Mouse (Mus musculus) kidney, postnatal 25 days (tissue): ENCODE measurements around the gene Asb8.

Experiments used
- DNase-seq, 2 experiments: peaks; one replicate each; pipeline ENCODE4 v3.0.0; 2021; ENCODE audit warnings: mixed read lengths in 2 of 2

Asb8 gene

GRCm38 (mm10) chr15:98165525-98165924 is at the start of gene Asb8:
Gene Asb8, minus strand, starts transcription at chr15:98165625.
- DNase-seq: no peak

- no peak for DNase-seq
Observed at GRCm38 (mm10) chr15:98214130-98214529, 48.7 kb upstream of the Asb8 start.

- peak; percentile 18 to 51 for DNase-seq
Observed at GRCm38 (mm10) chr15:98213336-98213870, 48.0 kb upstream of the Asb8 start.

- peak; percentile 50 to 80 for DNase-seq
Observed at GRCm38 (mm10) chr15:98209676-98210075, 44.3 kb upstream of the Asb8 start.

- DNase-seq: no peak
Observed at GRCm38 (mm10) chr15:98195442-98195841, 30.0 kb upstream of the Asb8 start, which contains the start of gene Olfr288. Gene Olfr288, minus strand, starts transcription at chr15:98195542.

GRCm38 (mm10) chr15:98184456-98184855 is 19.0 kb upstream of the Asb8 start:
- DNase-seq: no peak

GRCm38 (mm10) chr15:98181856-98182570 is 16.6 kb upstream of the Asb8 start:
- DNase-seq: peak in 1 of 2 experiments; percentile 43

- DNase-seq: peak; percentile 93 to 96
Observed at GRCm38 (mm10) chr15:98181132-98181711, 15.8 kb upstream of the Asb8 start.

- no peak for DNase-seq
Observed at GRCm38 (mm10) chr15:98180567-98181131, 15.2 kb upstream of the Asb8 start.

- DNase-seq: no peak
Observed at GRCm38 (mm10) chr15:98177320-98177719, 11.9 kb upstream of the Asb8 start.

GRCm38 (mm10) chr15:98173821-98174220 is 8.4 kb upstream of the Asb8 start:
- peak in 1 of 2 experiments; percentile 28 for DNase-seq

- no peak for DNase-seq
Observed at GRCm38 (mm10) chr15:98172113-98172512, 6.7 kb upstream of the Asb8 start.

- no peak for DNase-seq
Observed at GRCm38 (mm10) chr15:98170917-98171316, 5.5 kb upstream of the Asb8 start.

GRCm38 (mm10) chr15:98170365-98170764 is 4.9 kb upstream of the Asb8 start:
- no peak for DNase-seq

- DNase-seq: no peak
Observed at GRCm38 (mm10) chr15:98168622-98169004, 3.2 kb upstream of the Asb8 start.

- peak; percentile 65 to 74 for DNase-seq
Observed at GRCm38 (mm10) chr15:98167645-98168621, 2.5 kb upstream of the Asb8 start.

GRCm38 (mm10) chr15:98166963-98167644 is 1.7 kb upstream of the Asb8 start, which contains the start of gene Ccdc184:
Gene Ccdc184, plus strand, starts transcription at chr15:98167158.
- no peak for DNase-seq

- no peak for DNase-seq
Observed at GRCm38 (mm10) chr15:98162561-98162960, 2.9 kb downstream of the Asb8 start.

- DNase-seq: no peak
Observed at GRCm38 (mm10) chr15:98161026-98161805, 4.2 kb downstream of the Asb8 start.

GRCm38 (mm10) chr15:98157253-98157652 is 8.2 kb downstream of the Asb8 start:
- DNase-seq: no peak

GRCm38 (mm10) chr15:98155944-98156343 is 9.5 kb downstream of the Asb8 start:
- no peak for DNase-seq
